Mouse (Mus musculus): Measurements from ENCODE around the gene Olfr619. TPM values are rescaled to one million over a fixed set of nuclear protein-coding genes. Genes with fewer than 3 reads are reported as not detected.

Gene Olfr619
- not detected for polyA plus RNA-seq (2015; fragmentation: Illumina TruSeq; extraction: RNeasy Lipid Tissue Mini Kit (QIAGEN cat#74804); ENCODE audit: insufficient read depth, low replicate concordance)

GRCm38 (mm10) chr7:103600275-103600674 lies at the start of gene Olfr619:
Gene Olfr619, plus strand, starts transcription at chr7:103600575.

GRCm38 (mm10) chr7:103555779-103556178 lies 44.6 kb upstream of the Olfr619 start, which contains the start of gene Olfr615:
Gene Olfr615, plus strand, starts transcription at chr7:103556079.

GRCm38 (mm10) chr7:103569043-103569442 lies 31.3 kb upstream of the Olfr619 start, which contains the start of gene Olfr616:
Gene Olfr616, minus strand, starts transcription at chr7:103569143.

GRCm38 (mm10) chr7:103572761-103573160 lies 27.6 kb upstream of the Olfr619 start, which contains the start of gene Olfr617:
Gene Olfr617, plus strand, starts transcription at chr7:103573061.

GRCm38 (mm10) chr7:103589803-103590202 lies 10.6 kb upstream of the Olfr619 start, which contains the start of gene Olfr618:
Gene Olfr618, plus strand, starts transcription at chr7:103590103.

GRCm38 (mm10) chr7:103612434-103612833 lies 12.1 kb downstream of the Olfr619 start, which contains the start of gene Olfr620:
Gene Olfr620, minus strand, starts transcription at chr7:103612534.

GRCm38 (mm10) chr7:103642602-103643001 lies 42.2 kb downstream of the Olfr619 start, which contains the start of gene Olfr622:
Gene Olfr622, minus strand, starts transcription at chr7:103642702.

Other genes with a start within 250 kb of the Olfr619 start
- gene Olfr601, start 237.9 kb upstream of the Olfr619 start, polyA plus RNA-seq (2015; fragmentation: Illumina TruSeq; extraction: RNeasy Lipid Tissue Mini Kit (QIAGEN cat#74804); ENCODE audit: insufficient read depth, low replicate concordance): not detected
- gene Olfr603, start 214.4 kb upstream of the Olfr619 start, polyA plus RNA-seq (2015; fragmentation: Illumina TruSeq; extraction: RNeasy Lipid Tissue Mini Kit (QIAGEN cat#74804); ENCODE audit: insufficient read depth, low replicate concordance): not detected
- gene Usp17lc, start 185.5 kb upstream of the Olfr619 start, polyA plus RNA-seq (2015; fragmentation: Illumina TruSeq; extraction: RNeasy Lipid Tissue Mini Kit (QIAGEN cat#74804); ENCODE audit: insufficient read depth, low replicate concordance): not detected
- not detected for gene Olfr605, start 155.1 kb upstream of the Olfr619 start, polyA plus RNA-seq (2015; fragmentation: Illumina TruSeq; extraction: RNeasy Lipid Tissue Mini Kit (QIAGEN cat#74804); ENCODE audit: insufficient read depth, low replicate concordance)
- gene Olfr606, start 151.5 kb upstream of the Olfr619 start, polyA plus RNA-seq (2015; fragmentation: Illumina TruSeq; extraction: RNeasy Lipid Tissue Mini Kit (QIAGEN cat#74804); ENCODE audit: insufficient read depth, low replicate concordance): not detected
- gene Olfr607, start 136.4 kb upstream of the Olfr619 start, polyA plus RNA-seq (2015; fragmentation: Illumina TruSeq; extraction: RNeasy Lipid Tissue Mini Kit (QIAGEN cat#74804); ENCODE audit: insufficient read depth, low replicate concordance): not detected
- gene Olfr608, start 130.7 kb upstream of the Olfr619 start, polyA plus RNA-seq (2015; fragmentation: Illumina TruSeq; extraction: RNeasy Lipid Tissue Mini Kit (QIAGEN cat#74804); ENCODE audit: insufficient read depth, low replicate concordance): not detected
- not detected for gene Olfr609, start 102.5 kb upstream of the Olfr619 start, polyA plus RNA-seq (2015; fragmentation: Illumina TruSeq; extraction: RNeasy Lipid Tissue Mini Kit (QIAGEN cat#74804); ENCODE audit: insufficient read depth, low replicate concordance)
- not detected for gene Olfr610, start 88.5 kb upstream of the Olfr619 start, polyA plus RNA-seq (2015; fragmentation: Illumina TruSeq; extraction: RNeasy Lipid Tissue Mini Kit (QIAGEN cat#74804); ENCODE audit: insufficient read depth, low replicate concordance)
- gene Olfr611, start 79.7 kb upstream of the Olfr619 start, polyA plus RNA-seq (2015; fragmentation: Illumina TruSeq; extraction: RNeasy Lipid Tissue Mini Kit (QIAGEN cat#74804); ENCODE audit: insufficient read depth, low replicate concordance): not detected
- not detected for gene Olfr612, start 57.9 kb upstream of the Olfr619 start, polyA plus RNA-seq (2015; fragmentation: Illumina TruSeq; extraction: RNeasy Lipid Tissue Mini Kit (QIAGEN cat#74804); ENCODE audit: insufficient read depth, low replicate concordance)
- gene Olfr613, start 52.5 kb upstream of the Olfr619 start, polyA plus RNA-seq (2015; fragmentation: Illumina TruSeq; extraction: RNeasy Lipid Tissue Mini Kit (QIAGEN cat#74804); ENCODE audit: insufficient read depth, low replicate concordance): not detected
- gene Olfr615, start 44.5 kb upstream of the Olfr619 start, polyA plus RNA-seq (2015; fragmentation: Illumina TruSeq; extraction: RNeasy Lipid Tissue Mini Kit (QIAGEN cat#74804); ENCODE audit: insufficient read depth, low replicate concordance): not detected
- not detected for gene Olfr616, start 31.4 kb upstream of the Olfr619 start, polyA plus RNA-seq (2015; fragmentation: Illumina TruSeq; extraction: RNeasy Lipid Tissue Mini Kit (QIAGEN cat#74804); ENCODE audit: insufficient read depth, low replicate concordance)
- not detected for gene Olfr617, start 27.5 kb upstream of the Olfr619 start, polyA plus RNA-seq (2015; fragmentation: Illumina TruSeq; extraction: RNeasy Lipid Tissue Mini Kit (QIAGEN cat#74804); ENCODE audit: insufficient read depth, low replicate concordance)
- gene Olfr618, start 10.5 kb upstream of the Olfr619 start, polyA plus RNA-seq (2015; fragmentation: Illumina TruSeq; extraction: RNeasy Lipid Tissue Mini Kit (QIAGEN cat#74804); ENCODE audit: insufficient read depth, low replicate concordance): not detected
- not detected for gene Olfr620, start 12.0 kb downstream of the Olfr619 start, polyA plus RNA-seq (2015; fragmentation: Illumina TruSeq; extraction: RNeasy Lipid Tissue Mini Kit (QIAGEN cat#74804); ENCODE audit: insufficient read depth, low replicate concordance)
- gene Olfr622, start 42.1 kb downstream of the Olfr619 start, polyA plus RNA-seq (2015; fragmentation: Illumina TruSeq; extraction: RNeasy Lipid Tissue Mini Kit (QIAGEN cat#74804); ENCODE audit: insufficient read depth, low replicate concordance): not detected
- not detected for gene Olfr623, start 63.1 kb downstream of the Olfr619 start, polyA plus RNA-seq (2015; fragmentation: Illumina TruSeq; extraction: RNeasy Lipid Tissue Mini Kit (QIAGEN cat#74804); ENCODE audit: insufficient read depth, low replicate concordance)
- gene Olfr624, start 70.6 kb downstream of the Olfr619 start, polyA plus RNA-seq (2015; fragmentation: Illumina TruSeq; extraction: RNeasy Lipid Tissue Mini Kit (QIAGEN cat#74804); ENCODE audit: insufficient read depth, low replicate concordance): 0.14 TPM
- not detected for gene Olfr625-ps1, start 82.1 kb downstream of the Olfr619 start, polyA plus RNA-seq (2015; fragmentation: Illumina TruSeq; extraction: RNeasy Lipid Tissue Mini Kit (QIAGEN cat#74804); ENCODE audit: insufficient read depth, low replicate concordance)
- gene Olfr243, start 114.1 kb downstream of the Olfr619 start, polyA plus RNA-seq (2015; fragmentation: Illumina TruSeq; extraction: RNeasy Lipid Tissue Mini Kit (QIAGEN cat#74804); ENCODE audit: insufficient read depth, low replicate concordance): not detected
- gene Olfr628, start 129.8 kb downstream of the Olfr619 start, polyA plus RNA-seq (2015; fragmentation: Illumina TruSeq; extraction: RNeasy Lipid Tissue Mini Kit (QIAGEN cat#74804); ENCODE audit: insufficient read depth, low replicate concordance): not detected
- gene Olfr629, start 144.4 kb downstream of the Olfr619 start, polyA plus RNA-seq (2015; fragmentation: Illumina TruSeq; extraction: RNeasy Lipid Tissue Mini Kit (QIAGEN cat#74804); ENCODE audit: insufficient read depth, low replicate concordance): not detected
- not detected for gene Olfr630, start 156.8 kb downstream of the Olfr619 start, polyA plus RNA-seq (2015; fragmentation: Illumina TruSeq; extraction: RNeasy Lipid Tissue Mini Kit (QIAGEN cat#74804); ENCODE audit: insufficient read depth, low replicate concordance)
- gene Olfr69, start 171.0 kb downstream of the Olfr619 start, polyA plus RNA-seq (2015; fragmentation: Illumina TruSeq; extraction: RNeasy Lipid Tissue Mini Kit (QIAGEN cat#74804); ENCODE audit: insufficient read depth, low replicate concordance): not detected
- gene Olfr68, start 179.1 kb downstream of the Olfr619 start, polyA plus RNA-seq (2015; fragmentation: Illumina TruSeq; extraction: RNeasy Lipid Tissue Mini Kit (QIAGEN cat#74804); ENCODE audit: insufficient read depth, low replicate concordance): not detected
- gene Olfr67, start 191.2 kb downstream of the Olfr619 start, polyA plus RNA-seq (2015; fragmentation: Illumina TruSeq; extraction: RNeasy Lipid Tissue Mini Kit (QIAGEN cat#74804); ENCODE audit: insufficient read depth, low replicate concordance): not detected
- gene Hbb-bt, start 213.4 kb downstream of the Olfr619 start, polyA plus RNA-seq (2015; fragmentation: Illumina TruSeq; extraction: RNeasy Lipid Tissue Mini Kit (QIAGEN cat#74804); ENCODE audit: insufficient read depth, low replicate concordance): 4,439 TPM
- gene Hbb-bs, start 227.5 kb downstream of the Olfr619 start, polyA plus RNA-seq (2015; fragmentation: Illumina TruSeq; extraction: RNeasy Lipid Tissue Mini Kit (QIAGEN cat#74804); ENCODE audit: insufficient read depth, low replicate concordance): 24,371 TPM
- gene Hbb-bh2, start 239.9 kb downstream of the Olfr619 start, polyA plus RNA-seq (2015; fragmentation: Illumina TruSeq; extraction: RNeasy Lipid Tissue Mini Kit (QIAGEN cat#74804); ENCODE audit: insufficient read depth, low replicate concordance): not detected
- gene Hbb-bh1, start 242.6 kb downstream of the Olfr619 start, polyA plus RNA-seq (2015; fragmentation: Illumina TruSeq; extraction: RNeasy Lipid Tissue Mini Kit (QIAGEN cat#74804); ENCODE audit: insufficient read depth, low replicate concordance): 0.80 TPM